Mouse (Mus musculus) ES-Bruce4 (cell line): ENCODE data around the gene Syne3.

ENCODE experiments used
- CTCF ChIP-seq: IDR thresholded peaks from one replicate; pipeline ENCODE4 v1.8.1; 2011; ENCODE audit warnings: low read depth, low read length
- EP300 ChIP-seq: IDR thresholded peaks from 2 replicates; pipeline ENCODE4 v1.6.1; 2011; ENCODE audit warnings: low read depth, low read length; ENCODE audit not compliant: insufficient read depth
- POLR2A ChIP-seq: IDR thresholded peaks from one replicate; pipeline ENCODE4 v1.8.1; 2011; ENCODE audit warnings: low read length; ENCODE audit not compliant: insufficient read depth

DNA sequence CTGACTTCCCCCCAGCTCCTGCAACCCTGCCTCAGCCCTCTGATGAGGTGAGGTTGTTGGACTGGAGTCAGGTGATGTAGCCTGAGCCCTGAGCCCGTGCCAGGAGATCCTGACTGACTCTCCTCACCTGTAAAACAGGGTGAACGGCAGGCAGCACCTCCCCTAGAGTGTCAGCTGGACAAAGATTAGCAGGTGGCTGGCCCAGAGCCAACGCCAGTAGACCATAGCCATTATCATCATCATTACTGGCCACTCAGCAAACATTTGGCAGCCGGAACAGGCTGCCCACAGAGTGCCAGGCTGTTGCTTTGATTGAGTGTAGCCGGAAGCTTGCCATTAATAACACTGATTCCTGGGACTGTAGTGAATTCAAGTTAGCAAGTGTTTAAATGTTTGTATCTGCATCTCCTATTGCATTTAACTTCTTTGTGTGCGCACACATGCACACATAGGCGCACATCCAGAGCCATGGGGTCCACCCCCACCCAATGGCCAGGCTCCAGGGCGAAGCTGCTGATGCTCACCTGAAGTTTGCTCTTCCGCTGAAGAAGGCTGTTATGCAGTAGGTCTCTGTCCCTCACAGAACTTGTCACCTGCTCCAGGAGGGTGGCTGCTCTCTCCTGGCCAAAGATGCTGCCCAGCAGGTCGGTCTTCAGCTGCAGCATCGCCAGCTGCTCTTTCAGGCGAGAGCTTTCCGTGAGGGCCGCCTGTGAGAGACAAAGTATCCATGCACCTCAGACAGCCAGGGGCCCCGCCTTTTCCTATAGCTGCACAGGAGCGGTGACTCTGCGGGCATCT, 54.4 kb downstream of the Syne3 start:
- TF ChIP-seq CTCF (no peak), POLR2A (no peak), EP300 (no peak)
